Mouse (Mus musculus) erythroblast, embryonic 14.5 days (primary cell): ENCODE results near the gene Gm28372.

ENCODE experiments used
- GATA1 ChIP-seq: IDR thresholded peaks from 2 replicates; pipeline ENCODE4 v1.6.1; 2012; ENCODE audit warnings: low read length, inconsistent platforms, mixed read lengths
- TAL1 ChIP-seq: IDR thresholded peaks from 3 replicates; pipeline ENCODE4 v1.6.1; 2012; ENCODE audit warnings: low read length, inconsistent platforms, mixed read lengths

GRCm38 (mm10) chr2:130400046-130400445 lies 5.0 kb upstream of the Gm28372 start:
- TF ChIP-seq TAL1 (no peak), GATA1 (no peak)
